Mouse (Mus musculus): ENCODE data around the gene Fhl5. TPM values are rescaled to one million over a fixed set of nuclear protein-coding genes. Genes with fewer than 3 reads are reported as not detected.
"Not testable (repeated sequence)": the region's sequence is repeated elsewhere in the genome, so short reads cannot be mapped to it uniquely, and the experiment has no call there.

Fhl5 gene
- polyA plus RNA-seq, 1 experiment from 2014 or later: not detected

- 100% methylated on average over 1 of the region's 1 CpGs for WGBS
- H3K36me3 ChIP-seq (ENCODE audit: control insufficient read depth, insufficient read depth, low read length); H3K9ac ChIP-seq (ENCODE audit: low read depth, low read length); H3K27ac ChIP-seq (ENCODE audit: low read depth, low read length); H3K4me1 ChIP-seq (replicated peaks; ENCODE audit: control insufficient read depth, insufficient read depth, low read length); H3K27me3 ChIP-seq (ENCODE audit: control insufficient read depth, insufficient read depth, low read length); H3K9me3 ChIP-seq (ENCODE audit: control insufficient read depth, low read length); DNase-seq (ENCODE audit: low spot score); H3K4me3 ChIP-seq (ENCODE audit: low read depth, low read length); ATAC-seq (ENCODE audit: low FRiP score); H3K4me2 ChIP-seq (replicated peaks; ENCODE audit: low read depth, low read length): not testable (repeated sequence)
Observed at GRCm38 (mm10) chr4:25235663-25236062, 7.0 kb downstream of the Fhl5 start.

- H3K9ac ChIP-seq (ENCODE audit: low read depth, low read length); H3K4me2 ChIP-seq (replicated peaks; ENCODE audit: low read depth, low read length); DNase-seq (ENCODE audit: low spot score); H3K27ac ChIP-seq (ENCODE audit: low read depth, low read length); H3K4me1 ChIP-seq (replicated peaks; ENCODE audit: control insufficient read depth, insufficient read depth, low read length); H3K9me3 ChIP-seq (ENCODE audit: control insufficient read depth, low read length); H3K27me3 ChIP-seq (ENCODE audit: control insufficient read depth, insufficient read depth, low read length); ATAC-seq (ENCODE audit: low FRiP score); H3K36me3 ChIP-seq (ENCODE audit: control insufficient read depth, insufficient read depth, low read length); H3K4me3 ChIP-seq (ENCODE audit: low read depth, low read length): not testable (repeated sequence)
- 82% methylated on average over 1 of the region's 1 CpGs for WGBS
Observed at GRCm38 (mm10) chr4:25233767-25234166, 8.9 kb downstream of the Fhl5 start.

GRCm38 (mm10) chr4:25232546-25232945, 10.1 kb downstream of the Fhl5 start:
- Histone ChIP-seq H3K27ac (ENCODE audit: low read depth, low read length) (no peak overlapping the region), H3K9ac (ENCODE audit: low read depth, low read length) (no peak overlapping the region), H3K4me2 (replicated peaks; ENCODE audit: low read depth, low read length) (no peak overlapping the region), H3K9me3 (ENCODE audit: control insufficient read depth, low read length) (no peaks in the 10 kb centered on the region), H3K4me1 (replicated peaks; ENCODE audit: control insufficient read depth, insufficient read depth, low read length) (no peaks in the 10 kb centered on the region), H3K36me3 (ENCODE audit: control insufficient read depth, insufficient read depth, low read length) (no peaks in the 10 kb centered on the region), H3K27me3 (ENCODE audit: control insufficient read depth, insufficient read depth, low read length) (no peaks in the 10 kb centered on the region), H3K4me3 (ENCODE audit: low read depth, low read length) (no peak overlapping the region)
- 89% methylated on average over 3 of the region's 3 CpGs for WGBS
- ATAC-seq (ENCODE audit: low FRiP score) (no peak), DNase-seq (ENCODE audit: low spot score) (no peak)

GRCm38 (mm10) chr4:25227527-25227926, 15.1 kb downstream of the Fhl5 start:
- 18% methylated on average over 1 of the region's 1 CpGs for WGBS
- H3K9me3 ChIP-seq (ENCODE audit: control insufficient read depth, low read length): no peaks in the 10 kb centered on the region
- no peak overlapping the region for H3K9ac ChIP-seq (ENCODE audit: low read depth, low read length)
- no peaks in the 10 kb centered on the region for H3K4me1 ChIP-seq (replicated peaks; ENCODE audit: control insufficient read depth, insufficient read depth, low read length)
- H3K4me2 ChIP-seq (replicated peaks; ENCODE audit: low read depth, low read length): no peak overlapping the region
- H3K4me3 ChIP-seq (ENCODE audit: low read depth, low read length): no peak overlapping the region
- no peaks in the 10 kb centered on the region for H3K36me3 ChIP-seq (ENCODE audit: control insufficient read depth, insufficient read depth, low read length)
- no peaks in the 10 kb centered on the region for H3K27me3 ChIP-seq (ENCODE audit: control insufficient read depth, insufficient read depth, low read length)
- ATAC-seq (ENCODE audit: low FRiP score): no peak
- no peak for DNase-seq (ENCODE audit: low spot score)
- H3K27ac ChIP-seq (ENCODE audit: low read depth, low read length): no peak overlapping the region

GRCm38 (mm10) chr4:25221927-25222326, 20.7 kb downstream of the Fhl5 start:
- Histone ChIP-seq H3K9ac (ENCODE audit: low read depth, low read length) (no peak overlapping the region), H3K4me3 (ENCODE audit: low read depth, low read length) (no peak overlapping the region), H3K27ac (ENCODE audit: low read depth, low read length) (no peak overlapping the region), H3K4me2 (replicated peaks; ENCODE audit: low read depth, low read length) (no peak overlapping the region), H3K36me3 (ENCODE audit: control insufficient read depth, insufficient read depth, low read length) (no peaks in the 10 kb centered on the region), H3K27me3 (ENCODE audit: control insufficient read depth, insufficient read depth, low read length) (no peaks in the 10 kb centered on the region), H3K4me1 (replicated peaks; ENCODE audit: control insufficient read depth, insufficient read depth, low read length) (no peaks in the 10 kb centered on the region), H3K9me3 (ENCODE audit: control insufficient read depth, low read length) (no peaks in the 10 kb centered on the region)
- DNase-seq (ENCODE audit: low spot score) (no peak), ATAC-seq (ENCODE audit: low FRiP score) (no peak)

- no peaks in the 10 kb centered on the region for H3K9me3 ChIP-seq (ENCODE audit: control insufficient read depth, low read length)
- no peak overlapping the region for H3K27ac ChIP-seq (ENCODE audit: low read depth, low read length)
- DNase-seq (ENCODE audit: low spot score) (no peak), ATAC-seq (ENCODE audit: low FRiP score) (no peak)
- no peaks in the 10 kb centered on the region for H3K36me3 ChIP-seq (ENCODE audit: control insufficient read depth, insufficient read depth, low read length)
- no peaks in the 10 kb centered on the region for H3K27me3 ChIP-seq (ENCODE audit: control insufficient read depth, insufficient read depth, low read length)
- no peak overlapping the region for H3K4me2 ChIP-seq (replicated peaks; ENCODE audit: low read depth, low read length)
- WGBS: 52% methylated on average over 5 of the region's 5 CpGs
- no peaks in the 10 kb centered on the region for H3K4me1 ChIP-seq (replicated peaks; ENCODE audit: control insufficient read depth, insufficient read depth, low read length)
- no peak overlapping the region for H3K4me3 ChIP-seq (ENCODE audit: low read depth, low read length)
- H3K9ac ChIP-seq (ENCODE audit: low read depth, low read length): no peak overlapping the region
Observed at GRCm38 (mm10) chr4:25213451-25213850, 29.2 kb downstream of the Fhl5 start.

GRCm38 (mm10) chr4:25206166-25206565, 36.5 kb downstream of the Fhl5 start:
- no peak for ATAC-seq (ENCODE audit: low FRiP score)
- no peak overlapping the region for H3K27ac ChIP-seq (ENCODE audit: low read depth, low read length)
- H3K4me2 ChIP-seq (replicated peaks; ENCODE audit: low read depth, low read length): no peak overlapping the region
- 84% methylated on average over 4 of the region's 4 CpGs for WGBS
- no peaks in the 10 kb centered on the region for H3K4me1 ChIP-seq (replicated peaks; ENCODE audit: control insufficient read depth, insufficient read depth, low read length)
- no peaks in the 10 kb centered on the region for H3K9me3 ChIP-seq (ENCODE audit: control insufficient read depth, low read length)
- no peaks in the 10 kb centered on the region for H3K36me3 ChIP-seq (ENCODE audit: control insufficient read depth, insufficient read depth, low read length)
- no peak overlapping the region for H3K4me3 ChIP-seq (ENCODE audit: low read depth, low read length)
- H3K27me3 ChIP-seq (ENCODE audit: control insufficient read depth, insufficient read depth, low read length): no peaks in the 10 kb centered on the region
- no peak overlapping the region for H3K9ac ChIP-seq (ENCODE audit: low read depth, low read length)
- DNase-seq (ENCODE audit: low spot score): no peak

- Histone ChIP-seq H3K27me3 (ENCODE audit: control insufficient read depth, insufficient read depth, low read length) (no peaks in the 10 kb centered on the region), H3K9me3 (ENCODE audit: control insufficient read depth, low read length) (no peaks in the 10 kb centered on the region), H3K27ac (ENCODE audit: low read depth, low read length) (no peak overlapping the region), H3K9ac (ENCODE audit: low read depth, low read length) (no peak overlapping the region), H3K4me1 (replicated peaks; ENCODE audit: control insufficient read depth, insufficient read depth, low read length) (no peaks in the 10 kb centered on the region), H3K4me3 (ENCODE audit: low read depth, low read length) (no peak overlapping the region), H3K36me3 (ENCODE audit: control insufficient read depth, insufficient read depth, low read length) (no peaks in the 10 kb centered on the region), H3K4me2 (replicated peaks; ENCODE audit: low read depth, low read length) (no peak overlapping the region)
- no peak for DNase-seq (ENCODE audit: low spot score)
- peak; percentile 54; the same call in 1 of the 2 replicates for ATAC-seq (ENCODE audit: low FRiP score)
- 37% methylated on average over 1 of the region's 1 CpGs for WGBS
Observed at GRCm38 (mm10) chr4:25197310-25197709, 45.4 kb downstream of the Fhl5 start.

GRCm38 (mm10) chr4:25179617-25180208, 63.0 kb downstream of the Fhl5 start:
- no peak overlapping the region for H3K4me2 ChIP-seq (replicated peaks; ENCODE audit: low read depth, low read length)
- no peaks in the 10 kb centered on the region for H3K4me1 ChIP-seq (replicated peaks; ENCODE audit: control insufficient read depth, insufficient read depth, low read length)
- H3K36me3 ChIP-seq (ENCODE audit: control insufficient read depth, insufficient read depth, low read length): no peaks in the 10 kb centered on the region
- no peak overlapping the region for H3K9ac ChIP-seq (ENCODE audit: low read depth, low read length)
- WGBS: 67% methylated on average over 4 of the region's 4 CpGs
- no peaks in the 10 kb centered on the region for H3K27me3 ChIP-seq (ENCODE audit: control insufficient read depth, insufficient read depth, low read length)
- ATAC-seq (ENCODE audit: low FRiP score) (no peak; the same call in 1 of the 2 replicates), DNase-seq (ENCODE audit: low spot score) (peak; percentile 2)
- no peak overlapping the region for H3K27ac ChIP-seq (ENCODE audit: low read depth, low read length)
- no peak overlapping the region for H3K4me3 ChIP-seq (ENCODE audit: low read depth, low read length)
- no peaks in the 10 kb centered on the region for H3K9me3 ChIP-seq (ENCODE audit: control insufficient read depth, low read length)
